Mouse (Mus musculus): ENCODE results near the gene Neurod2. TPM values are rescaled to one million over a fixed set of nuclear protein-coding genes. Genes with fewer than 3 reads are reported as not detected.

Gene Neurod2
- polyA plus RNA-seq, 1 experiment from 2014 or later: 0.13 TPM

DNA sequence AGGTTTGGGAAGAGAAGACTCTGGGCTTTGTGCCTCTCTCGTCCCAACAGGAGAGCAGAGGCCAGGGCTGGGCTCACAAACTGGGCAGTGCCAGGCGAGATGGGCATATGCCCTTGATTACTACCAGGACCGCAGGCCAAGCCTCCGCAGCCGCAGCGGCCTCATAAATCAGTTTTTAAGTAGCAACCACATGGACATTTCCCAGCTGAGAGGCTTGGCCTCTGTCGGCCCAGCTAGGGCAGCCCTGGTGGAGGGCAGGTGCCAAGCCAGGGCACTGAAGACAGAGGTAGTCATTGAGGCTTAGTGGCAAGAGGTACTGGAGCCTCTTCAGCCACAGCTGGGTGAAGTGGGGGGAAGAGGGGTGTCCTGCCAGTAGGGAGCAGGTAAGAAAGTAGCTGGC lies 12.0 kb downstream of the Neurod2 start:
- H3K36me3 ChIP-seq: no peaks in the 10 kb centered on the region
- WGBS: 5% methylated on average over 7 of the region's 7 CpGs
- no peaks in the 10 kb centered on the region for H3K9me3 ChIP-seq
- DNase-seq (ENCODE audit: low spot score): no peak
- H3K4me1 ChIP-seq (replicated peaks): no peaks in the 10 kb centered on the region; the same call in 1 of the 2 replicates
- H3K4me3 ChIP-seq: no peak overlapping the region
- H3K27me3 ChIP-seq (ENCODE audit: insufficient read depth, poor library complexity, severe bottlenecking): peaks cover 100% of the 10 kb centered on the region
- no peak overlapping the region for H3K27ac ChIP-seq

DNA sequence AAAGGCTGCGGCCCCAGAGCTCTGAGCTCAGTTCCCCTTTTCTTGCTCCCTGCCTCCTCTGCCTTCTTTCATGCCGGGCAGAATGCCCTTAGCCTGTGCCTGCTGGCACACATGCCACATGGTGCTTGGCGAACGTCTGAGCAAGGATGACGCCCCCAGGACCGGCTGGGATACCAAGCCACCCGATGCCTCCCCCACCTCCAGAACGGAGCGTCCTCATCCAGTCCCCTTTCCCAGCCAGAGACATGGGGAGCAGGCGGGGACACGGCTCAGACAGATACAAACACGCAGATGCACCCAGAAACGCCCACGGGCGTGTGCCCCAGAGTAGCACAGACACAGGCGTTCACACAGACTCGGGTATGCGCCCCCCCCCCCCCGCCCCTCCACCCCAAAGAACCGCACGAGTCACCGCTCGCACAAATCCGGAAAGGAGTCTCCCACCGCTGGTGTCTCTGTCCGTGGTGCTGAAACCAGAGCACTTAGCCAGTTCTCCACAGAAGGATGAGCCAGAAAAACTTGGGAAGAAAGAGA lies 15.6 kb downstream of the Neurod2 start:
- 2% methylated on average over 26 of the region's 26 CpGs for WGBS
- Histone ChIP-seq H3K4me1 (replicated peaks) (no peaks in the 10 kb centered on the region; the same call in 1 of the 2 replicates), H3K27ac (no peak overlapping the region), H3K4me3 (no peak overlapping the region; the same call in 1 of the 2 replicates), H3K27me3 (ENCODE audit: insufficient read depth, poor library complexity, severe bottlenecking) (peaks cover 90% of the 10 kb centered on the region), H3K36me3 (no peaks in the 10 kb centered on the region), H3K9me3 (no peaks in the 10 kb centered on the region)
- peak; percentile 72 for DNase-seq (ENCODE audit: low spot score)

DNA sequence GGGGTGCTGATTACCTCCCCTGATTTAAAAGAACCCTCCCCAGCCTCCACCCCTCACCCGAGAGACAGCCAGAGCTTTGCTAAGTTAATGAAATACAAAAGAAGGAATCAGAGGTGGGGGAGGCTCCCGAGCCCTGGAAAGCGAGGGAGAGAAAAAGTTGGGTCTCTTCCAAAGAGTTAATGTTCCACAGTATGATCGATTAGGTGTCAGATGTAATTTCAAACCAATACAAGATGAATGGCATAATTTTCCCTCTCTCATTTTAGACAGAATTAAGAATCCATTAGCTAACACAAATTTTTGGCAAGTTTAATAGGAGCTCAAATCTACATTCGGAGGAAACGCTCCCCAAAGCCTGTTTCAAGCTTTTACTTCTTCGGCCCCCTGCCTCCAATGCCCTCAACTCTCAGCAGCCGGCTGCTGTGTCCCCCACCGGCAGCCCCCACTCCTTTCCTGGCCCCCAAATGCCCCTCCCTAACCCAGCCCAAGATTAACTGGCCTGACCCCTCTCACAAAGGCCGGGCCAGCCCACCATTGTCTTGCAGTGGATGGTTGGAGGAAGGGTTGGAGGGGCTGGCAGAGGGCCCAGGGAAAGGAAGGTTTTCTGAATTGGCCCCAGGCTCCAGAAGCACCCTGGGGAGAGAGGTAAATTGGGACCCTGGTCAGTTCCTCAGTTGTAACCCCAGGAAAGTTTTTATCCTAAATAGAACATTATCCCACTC lies 30.8 kb downstream of the Neurod2 start:
- WGBS: 7% methylated on average over 10 of the region's 10 CpGs
- H3K4me3 ChIP-seq: peak overlapping the region; percentile 31
- DNase-seq (ENCODE audit: low spot score): no peak
- peaks cover 67% of the 10 kb centered on the region for H3K4me1 ChIP-seq (replicated peaks)
- H3K27me3 ChIP-seq (ENCODE audit: insufficient read depth, poor library complexity, severe bottlenecking): peaks cover 82% of the 10 kb centered on the region
- H3K36me3 ChIP-seq: no peaks in the 10 kb centered on the region
- peak overlapping the region; percentile 37; the same call in 1 of the 2 replicates for H3K27ac ChIP-seq
- no peaks in the 10 kb centered on the region for H3K9me3 ChIP-seq

DNA sequence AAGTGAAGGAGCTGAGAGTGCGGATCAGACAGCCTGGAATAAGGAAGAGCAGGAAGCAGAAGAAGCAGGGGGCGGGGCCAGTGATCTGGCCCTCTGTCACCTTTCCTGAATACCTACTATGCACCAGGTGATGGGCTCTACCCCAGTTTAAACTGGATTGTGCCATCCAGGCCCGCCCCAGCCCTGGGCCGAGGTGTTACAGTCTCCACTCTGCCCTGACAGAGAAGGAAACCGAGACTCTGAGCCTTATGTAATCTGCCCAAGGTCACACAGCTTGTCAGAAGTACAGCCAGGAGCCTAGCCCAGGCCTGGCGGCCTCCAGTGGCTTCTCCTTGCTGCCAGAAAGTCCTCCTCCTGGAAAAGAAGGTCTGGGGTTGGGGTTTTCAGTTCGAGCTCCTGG lies 31.7 kb downstream of the Neurod2 start:
- Histone ChIP-seq H3K4me1 (replicated peaks) (peaks cover 67% of the 10 kb centered on the region), H3K9me3 (no peaks in the 10 kb centered on the region), H3K36me3 (no peaks in the 10 kb centered on the region), H3K27me3 (ENCODE audit: insufficient read depth, poor library complexity, severe bottlenecking) (peaks cover 88% of the 10 kb centered on the region), H3K4me3 (peak overlapping the region; percentile 31), H3K27ac (peak overlapping the region; percentile 37)
- WGBS: 17% methylated on average over 7 of the region's 7 CpGs
- DNase-seq (ENCODE audit: low spot score): no peak

DNA sequence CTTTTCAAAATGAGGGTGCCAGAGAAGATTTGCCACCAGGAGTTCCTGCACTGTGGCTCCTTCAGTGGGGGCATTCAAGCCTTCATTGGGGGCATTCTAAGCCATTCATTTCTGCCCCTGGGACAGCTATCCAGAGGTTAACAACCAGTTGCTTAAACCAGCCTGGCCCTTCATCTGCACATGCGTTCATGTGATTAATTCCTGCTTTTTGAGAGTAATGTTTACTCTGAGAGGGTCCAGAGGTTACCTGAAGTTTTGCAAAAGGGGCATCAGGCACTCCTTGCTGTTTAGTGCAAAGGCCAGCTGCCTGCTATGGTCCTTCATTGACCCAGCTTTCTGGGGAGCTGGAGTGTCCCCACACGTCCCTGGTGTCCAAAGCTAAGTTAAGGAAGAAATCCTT lies 32.5 kb downstream of the Neurod2 start:
- H3K9me3 ChIP-seq: no peaks in the 10 kb centered on the region
- H3K27ac ChIP-seq: no peak overlapping the region
- no peak overlapping the region for H3K4me3 ChIP-seq
- no peaks in the 10 kb centered on the region for H3K36me3 ChIP-seq
- DNase-seq (ENCODE audit: low spot score): no peak
- 51% methylated on average over 2 of the region's 2 CpGs for WGBS
- H3K4me1 ChIP-seq (replicated peaks): peaks cover 65% of the 10 kb centered on the region
- H3K27me3 ChIP-seq (ENCODE audit: insufficient read depth, poor library complexity, severe bottlenecking): peaks cover 81% of the 10 kb centered on the region

GRCm38 (mm10) chr11:98296277-98296676 lies 33.2 kb downstream of the Neurod2 start:
- Histone ChIP-seq H3K4me3 (peak overlapping the region; percentile 9; the same call in 1 of the 2 replicates), H3K36me3 (no peaks in the 10 kb centered on the region), H3K27me3 (ENCODE audit: insufficient read depth, poor library complexity, severe bottlenecking) (peaks cover 82% of the 10 kb centered on the region), H3K27ac (no peak overlapping the region), H3K4me1 (replicated peaks) (peaks cover 59% of the 10 kb centered on the region), H3K9me3 (no peaks in the 10 kb centered on the region)
- 2% methylated on average over 5 of the region's 5 CpGs for WGBS
- peak; percentile 67 for DNase-seq (ENCODE audit: low spot score)

- DNase-seq (ENCODE audit: low spot score): no peak
- H3K4me3 ChIP-seq: peak overlapping the region; percentile 81
- H3K4me1 ChIP-seq (replicated peaks): peaks cover 56% of the 10 kb centered on the region
- H3K36me3 ChIP-seq: no peaks in the 10 kb centered on the region
- 7% methylated on average over 9 of the region's 9 CpGs for WGBS
- H3K27ac ChIP-seq: peak overlapping the region; percentile 87
- H3K9me3 ChIP-seq: no peaks in the 10 kb centered on the region
- peaks cover 77% of the 10 kb centered on the region for H3K27me3 ChIP-seq (ENCODE audit: insufficient read depth, poor library complexity, severe bottlenecking)
Measured at GRCm38 (mm10) chr11:98295013-98295585, 34.3 kb downstream of the Neurod2 start.

DNA sequence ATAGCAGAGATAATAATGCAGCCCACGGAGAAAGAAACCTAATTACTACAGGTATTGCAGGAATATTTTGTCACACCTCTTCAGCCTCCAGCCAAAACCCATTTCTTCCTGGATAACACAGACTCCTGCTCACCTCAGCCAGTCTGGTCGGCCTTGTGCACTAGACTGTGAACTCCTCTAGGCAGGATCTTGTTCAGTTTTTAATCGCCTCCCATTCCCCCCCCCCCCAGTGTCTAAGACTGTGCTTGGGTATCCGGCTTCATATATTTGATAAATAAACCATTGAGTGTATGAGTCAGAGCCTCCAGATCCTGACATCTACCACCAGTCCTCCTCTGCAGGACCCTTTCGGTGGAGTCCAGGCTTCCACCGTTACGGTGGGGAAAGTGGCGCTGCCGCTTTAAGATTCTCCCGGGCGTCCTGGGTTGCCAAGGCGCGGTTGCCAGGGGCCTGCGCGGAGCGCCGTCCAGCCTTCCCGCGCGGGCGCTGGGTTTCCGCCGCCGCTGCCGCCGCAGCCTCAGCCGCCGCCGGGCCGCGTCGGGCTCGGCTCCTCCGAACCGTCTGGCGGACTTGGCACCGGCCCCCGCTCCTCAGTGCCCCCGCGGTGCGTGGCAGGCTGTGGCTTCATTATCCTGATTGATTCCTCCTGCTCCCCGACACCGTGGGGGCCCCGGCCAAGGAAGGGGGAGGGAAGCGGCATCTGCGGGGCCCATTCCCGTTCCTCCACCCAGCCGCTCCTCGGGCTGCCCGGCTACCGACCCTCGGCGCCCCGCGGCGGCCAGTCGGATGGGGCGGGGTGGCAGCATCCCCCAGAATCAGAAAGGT lies 35.0 kb downstream of the Neurod2 start:
- Histone ChIP-seq H3K4me3 (peak overlapping the region; percentile 81), H3K27ac (peak overlapping the region; percentile 87), H3K9me3 (no peaks in the 10 kb centered on the region), H3K27me3 (ENCODE audit: insufficient read depth, poor library complexity, severe bottlenecking) (peaks cover 77% of the 10 kb centered on the region), H3K36me3 (no peaks in the 10 kb centered on the region), H3K4me1 (replicated peaks) (peaks cover 56% of the 10 kb centered on the region)
- 1% methylated on average over 58 of the region's 58 CpGs for WGBS
- peak; percentile 79 for DNase-seq (ENCODE audit: low spot score)

DNA sequence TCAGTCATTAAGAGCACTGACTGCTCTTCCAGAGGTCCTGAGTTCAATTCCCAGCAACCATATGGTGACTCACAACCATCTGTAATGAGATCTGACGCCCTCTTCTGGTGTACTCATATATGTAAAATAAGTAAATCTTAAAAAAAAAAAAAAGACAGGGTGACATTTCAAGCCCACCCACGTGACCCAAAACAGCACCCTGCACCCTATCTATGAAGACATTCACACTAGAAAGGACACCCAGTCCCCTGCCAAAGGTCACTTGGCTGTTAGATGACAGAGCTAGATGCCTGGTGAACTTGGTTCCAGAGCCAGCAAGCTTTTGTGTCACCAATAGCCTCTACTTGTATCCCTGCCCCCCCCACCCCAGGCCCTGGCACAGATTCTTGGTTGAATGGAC lies 36.4 kb downstream of the Neurod2 start:
- Histone ChIP-seq H3K4me1 (replicated peaks) (peaks cover 43% of the 10 kb centered on the region), H3K27ac (no peak overlapping the region), H3K4me3 (no peak overlapping the region), H3K27me3 (ENCODE audit: insufficient read depth, poor library complexity, severe bottlenecking) (peaks cover 72% of the 10 kb centered on the region), H3K36me3 (no peaks in the 10 kb centered on the region), H3K9me3 (no peaks in the 10 kb centered on the region)
- 47% methylated on average over 2 of the region's 2 CpGs for WGBS
- no peak for DNase-seq (ENCODE audit: low spot score)

DNA sequence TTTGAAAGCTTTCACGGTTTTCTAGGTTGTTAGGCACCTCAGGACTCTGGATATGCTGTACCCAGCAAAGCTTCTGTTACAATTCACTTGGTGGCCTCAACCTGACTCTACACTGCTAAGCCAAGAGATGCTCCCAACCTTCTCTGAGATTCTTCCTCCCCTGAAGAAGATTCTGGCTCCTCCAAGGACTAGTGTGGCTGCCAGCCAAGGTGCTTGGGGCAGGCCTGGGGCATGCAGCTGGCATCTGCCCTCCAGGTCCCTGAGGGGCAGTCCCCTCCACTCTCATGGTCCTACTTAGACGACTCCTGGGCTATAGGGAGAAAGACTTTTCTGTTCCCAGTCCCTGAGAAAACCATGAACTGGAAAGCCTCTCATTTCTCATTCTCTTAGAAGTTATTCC lies 38.5 kb downstream of the Neurod2 start:
- no peak overlapping the region for H3K27ac ChIP-seq
- WGBS: 69% methylated on average over 2 of the region's 2 CpGs
- no peaks in the 10 kb centered on the region for H3K9me3 ChIP-seq
- no peaks in the 10 kb centered on the region for H3K36me3 ChIP-seq
- no peak overlapping the region for H3K4me3 ChIP-seq
- no peak for DNase-seq (ENCODE audit: low spot score)
- peaks cover 21% of the 10 kb centered on the region for H3K4me1 ChIP-seq (replicated peaks)
- peaks cover 55% of the 10 kb centered on the region for H3K27me3 ChIP-seq (ENCODE audit: insufficient read depth, poor library complexity, severe bottlenecking)

DNA sequence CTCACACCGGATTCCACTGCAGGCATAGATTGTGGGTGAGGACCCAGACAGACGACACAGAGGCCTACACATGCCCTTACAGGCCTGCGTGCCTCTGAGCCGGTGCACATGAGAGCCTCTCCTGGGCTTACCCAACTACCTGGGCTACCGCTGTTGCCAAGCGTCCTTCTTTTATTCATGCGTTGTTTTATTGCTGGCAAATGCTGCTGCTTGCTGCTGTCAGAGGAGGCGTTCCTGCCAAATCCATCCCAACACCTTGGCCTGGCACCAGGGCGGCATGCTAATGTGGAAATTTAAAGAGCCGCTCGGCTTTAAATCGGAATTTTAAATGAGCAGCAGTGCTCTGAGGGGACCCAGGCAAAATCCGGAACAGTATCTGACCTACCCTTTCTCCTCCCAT lies 39.6 kb downstream of the Neurod2 start:
- no peak for DNase-seq (ENCODE audit: low spot score)
- 63% methylated on average over 13 of the region's 13 CpGs for WGBS
- Histone ChIP-seq H3K27ac (no peak overlapping the region), H3K4me3 (no peak overlapping the region), H3K27me3 (ENCODE audit: insufficient read depth, poor library complexity, severe bottlenecking) (peaks cover 45% of the 10 kb centered on the region), H3K4me1 (replicated peaks) (peaks cover 17% of the 10 kb centered on the region), H3K36me3 (no peaks in the 10 kb centered on the region), H3K9me3 (no peaks in the 10 kb centered on the region)

DNA sequence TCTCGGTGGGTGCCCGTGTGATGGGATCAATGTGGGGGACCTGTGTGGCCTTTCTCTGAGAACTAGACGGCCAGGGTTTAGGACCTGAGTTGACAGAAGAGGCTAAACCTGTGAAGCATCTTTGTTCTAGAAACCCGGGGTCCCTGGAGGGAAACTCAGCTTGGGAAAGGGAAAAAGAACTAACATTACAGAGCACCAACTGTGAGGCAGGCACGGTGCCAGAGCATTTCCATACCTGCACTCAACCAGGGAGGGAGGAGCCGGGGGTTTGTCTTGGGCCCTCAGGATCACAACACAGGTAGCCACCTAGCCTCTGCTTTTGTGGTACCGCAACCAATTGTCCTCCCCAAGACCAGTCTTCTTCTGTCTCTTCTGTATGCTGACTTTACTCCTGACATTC lies 41.5 kb downstream of the Neurod2 start:
- no peak for DNase-seq (ENCODE audit: low spot score)
- Histone ChIP-seq H3K4me1 (replicated peaks) (peaks cover 15% of the 10 kb centered on the region), H3K27ac (no peak overlapping the region), H3K9me3 (no peaks in the 10 kb centered on the region), H3K4me3 (no peak overlapping the region), H3K27me3 (ENCODE audit: insufficient read depth, poor library complexity, severe bottlenecking) (peaks cover 38% of the 10 kb centered on the region), H3K36me3 (no peaks in the 10 kb centered on the region)
- 50% methylated on average over 7 of the region's 7 CpGs for WGBS

All from hindbrain, embryonic 10.5 days (tissue).